Mouse (Mus musculus) erythroblast, embryonic 14.5 days (primary cell): ENCODE data around the gene Pla2g2c.

Experiments used
- GATA1 ChIP-seq: IDR thresholded peaks from 2 replicates; pipeline ENCODE4 v1.6.1; 2012; ENCODE audit warnings: low read length, inconsistent platforms, mixed read lengths
- TAL1 ChIP-seq: IDR thresholded peaks from 3 replicates; pipeline ENCODE4 v1.6.1; 2012; ENCODE audit warnings: low read length, inconsistent platforms, mixed read lengths

DNA sequence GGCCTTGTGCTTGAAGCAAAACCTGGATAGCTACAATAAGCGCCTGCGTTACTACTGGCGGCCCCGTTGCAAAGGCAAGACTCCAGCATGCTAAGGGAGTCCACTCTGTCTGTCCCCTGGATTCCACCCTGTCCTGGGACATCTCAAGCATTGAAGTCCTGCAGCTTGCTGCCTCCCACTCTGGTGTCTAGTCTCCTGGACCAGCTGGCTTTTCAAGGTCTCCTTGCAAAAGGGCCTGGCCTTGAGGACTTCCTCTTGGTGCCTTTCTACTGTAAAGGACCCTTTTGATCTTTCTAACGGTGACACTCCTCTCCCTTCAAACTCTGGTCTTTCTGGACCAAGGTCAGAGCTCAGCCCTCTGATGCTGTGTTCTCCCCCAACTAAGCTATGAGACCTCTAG, 55.7 kb downstream of the Pla2g2c start:
- TF ChIP-seq TAL1 (no peak), GATA1 (no peak)
